Mouse (Mus musculus) heart, embryonic 12.5 days (tissue): Measurements from ENCODE around the gene Myom1. TPM values are rescaled to one million over a fixed set of nuclear protein-coding genes. Genes with fewer than 3 reads are reported as not detected.

Experiments
- ATAC-seq: fragments of 200-750 bp; cut with Nextera tagmentation; 2 replicates; pipeline ENCODE4 v1.8.0; 2017; ENCODE audit warnings: moderate TSS enrichment, moderate library complexity; ENCODE audit not compliant: insufficient number of reproducible peaks, low FRiP score
- H3K27ac ChIP-seq: fragments of 300-500 bp; sonication (generic); 2 replicates; pipeline ENCODE4 v1.5.1; 2016; ENCODE audit warnings: mild to moderate bottlenecking, moderate library complexity; ENCODE audit not compliant: poor library complexity, severe bottlenecking
- H3K27me3 ChIP-seq: fragments of 300-500 bp; sonication (generic); replicated peaks from 2 replicates; pipeline ENCODE4 v1.6.1; 2016; ENCODE audit warnings: mild to moderate bottlenecking, moderate library complexity
- H3K36me3 ChIP-seq: fragments of 300-500 bp; sonication (generic); 2 replicates; pipeline ENCODE4 v1.6.1; 2016; ENCODE audit warnings: mild to moderate bottlenecking, moderate library complexity
- H3K4me1 ChIP-seq: fragments of 300-500 bp; sonication (generic); replicated peaks from 2 replicates; pipeline ENCODE4 v1.6.1; 2016; ENCODE audit warnings: mild to moderate bottlenecking
- H3K4me2 ChIP-seq: fragments of 300-500 bp; sonication (generic); 2 replicates; pipeline ENCODE4 v1.6.1; 2016; ENCODE audit warnings: mild to moderate bottlenecking, moderate library complexity
- H3K4me3 ChIP-seq: fragments of 300-500 bp; sonication (generic); 2 replicates; pipeline ENCODE4 v1.5.1; 2016; ENCODE audit warnings: mild to moderate bottlenecking
- H3K9ac ChIP-seq: fragments of 300-500 bp; sonication (generic); 2 replicates; pipeline ENCODE4 v1.6.1; 2016; ENCODE audit warnings: mild to moderate bottlenecking, moderate library complexity
- H3K9me3 ChIP-seq: fragments of 300-500 bp; sonication (generic); replicated peaks from 2 replicates; pipeline ENCODE4 v1.6.1; 2016; ENCODE audit warnings: mild to moderate bottlenecking, moderate library complexity
- WGBS: fragments of 180-500 bp; shearing (Covaris S2); methylation state at CpG from one replicate; pipeline ENCODE4 v1.1.7; 2016; 5-methylcytosine and 5-hydroxymethylcytosine counted together
- polyA plus RNA-seq: library from polyadenylated mRNA; unstranded; fragments of >200 nt; fragmentation: Nextera tagmentation; extraction: Ambion mirVana; gene quantifications from 2 replicates; pipeline ENCODE4 v1.2.1, GENCODE M21; 2016

Gene Myom1
- polyA plus RNA-seq, 1 experiment from 2014 or later = 229 TPM

GRCm38 (mm10) chr17:71169639-71170038 is 167.2 kb downstream of the Myom1 start:
- Histone ChIP-seq H3K4me3 (no peak overlapping the region), H3K36me3 (no peaks in the 10 kb centered on the region), H3K27me3 (no peaks in the 10 kb centered on the region), H3K9me3 (no peaks in the 10 kb centered on the region), H3K9ac (no peak overlapping the region), H3K4me2 (no peak overlapping the region), H3K4me1 (peaks cover 17% of the 10 kb centered on the region), H3K27ac (no peak overlapping the region)
- ATAC-seq = no peak
- 59% methylated on average over 1 of the region's 1 CpGs for WGBS

- Histone ChIP-seq H3K4me1 (peaks cover 17% of the 10 kb centered on the region), H3K9ac (no peak overlapping the region), H3K27ac (no peak overlapping the region), H3K9me3 (no peaks in the 10 kb centered on the region), H3K36me3 (no peaks in the 10 kb centered on the region), H3K4me2 (no peak overlapping the region), H3K4me3 (no peak overlapping the region), H3K27me3 (no peaks in the 10 kb centered on the region)
- WGBS = 73% methylated on average over 4 of the region's 4 CpGs
- peak; percentile 80 for ATAC-seq
These were observed 168.7 kb downstream of the Myom1 start for GRCm38 (mm10) chr17:71171161-71171560.

Other genes starting within 250 kb of the Myom1 start
- 35.8 and 38.6 TPM in 2 replicates for gene Tgif1, start 149.1 kb upstream of the Myom1 start, polyA plus RNA-seq
- 832 and 883 TPM in 2 replicates for gene Myl12a, start 245 bp downstream of the Myom1 start, polyA plus RNA-seq
- gene Lpin2, start 179.9 kb downstream of the Myom1 start, polyA plus RNA-seq = 22.1 and 23.8 TPM in 2 replicates